Mouse (Mus musculus): ENCODE results near the gene Gm6871.
"Not testable (repeated sequence)": the region's sequence is repeated elsewhere in the genome, so short reads cannot be mapped to it uniquely, and the experiment has no call there.

Gene Gm6871

DNA sequence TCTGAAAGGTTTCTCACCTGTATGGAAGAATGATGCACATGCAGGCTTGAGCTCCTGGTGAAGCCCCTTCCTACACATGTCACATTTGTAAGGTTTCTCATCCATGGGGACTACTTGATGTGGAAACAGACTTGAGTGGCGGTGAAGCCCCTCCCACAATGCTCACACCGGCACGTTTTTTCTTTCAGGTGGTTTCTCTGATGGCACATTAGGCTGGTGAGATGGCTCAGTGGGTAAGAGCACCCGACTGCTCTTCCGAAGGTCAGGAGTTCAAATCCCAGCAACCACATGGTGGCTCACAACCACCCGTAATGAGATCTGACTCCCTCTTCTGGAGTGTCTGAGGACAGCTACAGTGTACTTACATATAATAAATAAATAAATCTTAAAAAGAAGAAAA lies at the start of gene Gm6871:
Gene Gm6871 (minus strand): TSS at position 101 of the 400 bp plus-strand sequence.
- not testable (repeated sequence) for DNase-seq (ENCODE audit: low read depth, low spot score)

DNA sequence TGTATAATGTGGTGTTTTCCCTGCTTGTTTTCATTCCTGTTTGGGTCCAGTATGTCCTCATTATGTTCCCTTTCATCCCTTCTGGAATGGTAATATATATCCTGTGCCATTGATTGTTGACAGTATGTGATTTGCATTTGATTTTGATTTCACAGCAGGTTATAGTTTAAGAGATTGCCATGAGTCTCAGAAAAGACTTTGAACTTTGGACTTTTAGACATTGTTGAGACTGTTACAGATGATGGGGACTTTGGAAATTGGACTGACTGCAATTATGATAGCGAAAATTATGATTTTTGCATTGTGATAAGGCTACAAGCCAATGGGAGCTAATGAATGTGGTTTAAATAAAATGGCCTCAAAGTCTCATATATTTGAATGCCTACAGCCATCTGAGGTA lies 42.8 kb upstream of the Gm6871 start:
- not testable (repeated sequence) for DNase-seq (ENCODE audit: low read depth, low spot score)

DNA sequence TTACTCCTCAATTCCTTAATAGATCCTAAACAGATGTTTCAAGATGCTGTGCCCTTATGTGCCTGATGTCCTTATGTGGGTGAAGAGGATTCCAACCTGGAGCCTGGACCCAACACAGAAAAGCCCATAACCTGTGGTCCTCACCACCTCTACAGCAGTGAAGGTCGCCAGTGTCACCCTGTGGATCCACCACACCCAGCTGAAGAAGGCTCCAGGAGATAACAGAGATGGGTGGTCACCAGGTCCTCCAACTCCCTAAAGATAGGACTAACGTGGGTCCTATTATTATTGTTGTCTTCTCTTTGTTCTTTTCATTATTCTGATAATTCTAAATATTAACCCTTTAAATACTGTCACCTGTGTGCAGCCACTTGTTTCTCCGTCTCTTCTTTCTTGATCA lies 38.2 kb upstream of the Gm6871 start:
- no peak for DNase-seq (ENCODE audit: low read depth, low spot score)

DNA sequence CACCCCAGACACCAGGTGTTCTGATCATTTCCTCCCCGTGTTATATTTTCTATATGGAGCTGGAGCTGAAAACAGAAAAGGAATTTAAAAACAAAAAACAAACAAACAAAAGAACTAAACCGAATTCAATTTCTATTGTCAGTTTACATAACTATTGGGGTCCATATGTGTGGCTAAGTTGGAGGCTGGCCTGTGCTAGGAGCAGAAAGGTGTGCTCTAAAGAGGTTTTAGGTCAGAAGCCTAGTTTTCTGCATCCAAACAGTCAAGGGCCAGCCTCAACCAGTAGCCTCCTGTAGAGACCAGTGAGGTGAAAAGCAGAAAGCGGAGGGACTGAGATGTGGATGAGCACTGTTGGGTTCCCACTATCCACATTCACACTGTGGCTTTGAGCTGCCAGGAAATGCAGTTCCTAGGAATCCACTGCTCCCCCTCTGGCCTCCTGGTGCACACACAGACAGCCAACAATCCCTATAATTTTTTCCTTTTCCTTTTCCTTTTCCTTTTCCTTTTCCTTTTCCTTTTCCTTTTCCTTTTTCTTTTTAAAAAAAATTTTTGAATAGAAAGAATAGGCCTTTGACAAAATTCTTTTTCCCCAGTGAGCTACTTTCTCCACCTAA lies 26.6 kb upstream of the Gm6871 start:
- DNase-seq (ENCODE audit: low read depth, low spot score) = peak; percentile 6

DNA sequence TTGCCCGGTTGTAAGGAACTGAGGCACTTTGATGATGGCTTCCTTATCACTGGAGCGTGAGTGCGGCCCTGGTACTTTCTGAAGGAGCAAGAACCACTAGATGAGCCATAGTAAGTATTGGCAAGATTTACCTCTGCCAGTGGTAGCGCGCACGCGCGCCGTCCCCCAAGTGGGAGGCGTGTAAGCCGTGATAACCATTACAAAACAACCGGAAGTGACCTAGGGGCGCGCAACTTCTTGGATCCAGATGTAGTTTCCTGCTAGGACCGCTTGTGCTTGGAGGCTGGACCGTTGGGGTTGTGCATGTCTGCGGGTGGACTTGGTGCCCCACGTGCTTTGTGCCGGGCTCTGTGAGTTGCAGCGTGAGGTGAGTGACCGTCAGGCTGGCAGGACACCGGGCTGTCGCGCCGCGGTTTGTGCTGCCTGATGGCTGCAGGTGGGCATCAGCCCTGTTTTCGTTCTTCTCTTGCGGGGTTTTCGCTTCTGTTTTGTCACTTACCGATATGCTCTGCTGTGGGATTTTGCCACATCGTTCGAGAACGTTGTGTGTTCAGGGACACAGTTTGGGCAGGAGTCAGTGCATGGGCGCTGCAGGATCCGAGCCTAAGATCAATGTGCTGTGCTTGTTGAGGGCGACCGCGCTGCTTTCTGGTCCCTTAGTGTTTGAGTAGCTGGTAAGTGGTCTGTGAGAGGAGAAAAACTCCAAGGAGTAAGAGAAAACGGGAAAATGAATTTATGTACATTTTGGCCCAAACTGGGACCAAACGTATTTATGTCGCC lies 25.8 kb upstream of the Gm6871 start, which contains the start of gene 2610021A01Rik:
Gene 2610021A01Rik (plus strand): TSS at position 197 of the 780 bp plus-strand sequence.
- peak; percentile 94 for DNase-seq (ENCODE audit: low read depth, low spot score)

DNA sequence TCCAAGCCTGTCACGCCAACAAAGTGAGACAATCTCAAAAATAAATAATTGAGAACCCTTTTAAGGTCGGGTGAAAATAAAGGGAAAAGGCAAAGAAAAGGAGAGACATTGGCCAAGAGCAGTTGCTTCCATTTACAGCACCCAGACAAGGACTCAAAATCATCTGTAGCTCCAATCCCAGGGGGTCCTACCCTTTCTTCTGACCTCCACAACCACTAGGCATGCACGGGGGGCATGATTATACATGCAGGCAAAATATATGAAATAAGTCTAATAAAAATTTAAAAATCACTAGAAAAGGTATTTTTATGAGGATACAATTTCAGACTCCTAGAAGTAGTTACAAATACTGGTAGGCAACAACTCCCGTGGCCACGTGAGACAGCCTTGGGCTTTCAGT lies 25.2 kb upstream of the Gm6871 start:
- DNase-seq (ENCODE audit: low read depth, low spot score) = no peak

- not testable (repeated sequence) for DNase-seq (ENCODE audit: low read depth, low spot score)
Observed at GRCm38 (mm10) chr7:41587831-41588230, 14.4 kb upstream of the Gm6871 start.

GRCm38 (mm10) chr7:41582028-41582427 lies 8.6 kb upstream of the Gm6871 start:
- DNase-seq (ENCODE audit: low read depth, low spot score) = no peak

- no peak for DNase-seq (ENCODE audit: low read depth, low spot score)
Observed at GRCm38 (mm10) chr7:41577956-41578355, 4.5 kb upstream of the Gm6871 start.

GRCm38 (mm10) chr7:41560681-41561080 lies 12.8 kb downstream of the Gm6871 start:
- no peak for DNase-seq (ENCODE audit: low read depth, low spot score)

GRCm38 (mm10) chr7:41512672-41513071 lies 60.8 kb downstream of the Gm6871 start:
- DNase-seq (ENCODE audit: low read depth, low spot score) = no peak

DNA sequence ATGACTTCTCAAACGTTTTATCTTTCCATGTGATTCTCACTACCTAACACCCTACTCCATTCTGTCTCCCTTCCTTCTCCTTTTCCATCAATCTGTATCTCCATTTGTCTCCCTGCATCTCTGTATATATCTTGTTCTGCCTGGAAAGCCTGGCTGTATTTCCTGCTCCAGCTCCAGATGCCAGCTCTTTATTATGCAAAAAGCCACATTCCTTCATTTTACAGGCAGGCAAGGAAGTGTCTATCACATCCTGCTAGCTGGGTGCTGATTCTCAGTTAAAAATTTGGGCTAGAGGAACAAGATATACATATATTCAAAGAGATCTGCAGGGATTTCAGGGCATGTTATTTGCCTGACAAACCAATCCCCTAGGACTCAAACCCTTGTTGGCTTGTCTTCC lies 61.3 kb downstream of the Gm6871 start:
- no peak for DNase-seq (ENCODE audit: low read depth, low spot score)

DNA sequence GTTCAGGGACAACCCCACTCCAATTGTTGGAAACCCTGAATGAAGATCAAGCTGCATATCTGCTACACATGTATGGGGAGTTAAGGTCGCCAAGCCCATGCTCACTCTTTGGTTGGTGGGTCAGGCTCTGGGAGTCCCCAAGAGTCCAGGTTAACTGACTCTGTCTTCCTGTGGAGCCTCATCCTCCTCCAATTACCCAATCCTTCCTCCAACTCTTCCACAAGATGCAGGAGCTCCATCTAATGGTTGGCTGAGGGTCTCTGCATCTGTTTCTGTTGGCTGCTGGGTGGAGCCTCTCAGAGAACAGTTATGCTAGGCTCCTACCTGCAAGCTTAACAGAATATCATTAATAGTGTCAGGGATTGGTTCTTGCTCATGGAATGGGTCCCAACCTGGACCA lies 71.1 kb downstream of the Gm6871 start:
- DNase-seq (ENCODE audit: low read depth, low spot score) = no peak

GRCm38 (mm10) chr7:41500151-41500934 lies 73.1 kb downstream of the Gm6871 start:
- peak; percentile 37 for DNase-seq (ENCODE audit: low read depth, low spot score)

- peak; percentile 89 for DNase-seq (ENCODE audit: low read depth, low spot score)
Observed at GRCm38 (mm10) chr7:41499389-41500049, 73.9 kb downstream of the Gm6871 start, which contains the start of the genes Gm20449 and AW146154. Gene Gm20449, minus strand, starts transcription at chr7:41499417. Gene AW146154, minus strand, starts transcription at chr7:41499890.

GRCm38 (mm10) chr7:41499018-41499388 lies 74.5 kb downstream of the Gm6871 start:
- not testable (repeated sequence) for DNase-seq (ENCODE audit: low read depth, low spot score)

- not testable (repeated sequence) for DNase-seq (ENCODE audit: low read depth, low spot score)
Observed at GRCm38 (mm10) chr7:41498464-41498863, 75.0 kb downstream of the Gm6871 start.

GRCm38 (mm10) chr7:41497871-41498270 lies 75.6 kb downstream of the Gm6871 start:
- no peak for DNase-seq (ENCODE audit: low read depth, low spot score)

Measured in mesoderm, embryonic 11.5 days (tissue).